Mouse (Mus musculus) heart, embryonic 14.5 days (tissue): Measurements from ENCODE around the gene Gm7073. TPM values are rescaled to one million over a fixed set of nuclear protein-coding genes. Genes with fewer than 3 reads are reported as not detected.
A peak's percentile ranks its signal among the peaks of the same experiment; 100 is the strongest.

Source experiments
- microRNA counts: library from miRNA; unstranded; fragments of <30 nt; microRNA quantifications from one replicate; lab custom pipeline; 2016
- microRNA-seq: library from miRNA; unstranded; fragments of <30 nt; microRNA quantifications from one replicate; pipeline ENCODE4, GENCODE M21; 2016
- polyA plus RNA-seq: library from polyadenylated mRNA; unstranded; fragments of >200 nt; fragmentation: Nextera tagmentation; extraction: Ambion mirVana; gene quantifications from 2 replicates; pipeline ENCODE4 v1.2.1, GENCODE M21; 2014

The Gm7073 gene
- polyA plus RNA-seq, 1 experiment from 2014 or later = not detected

MicroRNA genes within 50 kb of the gene (microRNA counts, 519-probe panel; counts per million panel counts)
- 322 counts per million, percentile 70 among the panel's probes with 10 or more counts for microRNA mmu-miR-505 (lab: Ali Mortazavi, UCI)

Small RNA genes within 50 kb of the gene (microRNA-seq; reads per million reads assigned to microRNA genes)
- 146 reads per million, percentile 57 among the genes with 10 or more reads in this experiment for gene Mir505

Other genes starting within 250 kb of the Gm7073 start
- 5.3 and 5.4 TPM in 2 replicates for gene Atp11c, start 53.4 kb upstream of the Gm7073 start, polyA plus RNA-seq